Mouse (Mus musculus): ENCODE results near the gene Rasl12.

The Rasl12 gene

GRCm38 (mm10) chr9:65392638-65393364 lies 5.5 kb upstream of the Rasl12 start:
- peak; percentile 78 for DNase-seq (ENCODE audit: low read depth, low spot score)

- DNase-seq (ENCODE audit: low read depth, low spot score): no peak
These were observed 4.7 kb upstream of the Rasl12 start for GRCm38 (mm10) chr9:65393606-65394005.

- DNase-seq (ENCODE audit: low read depth, low spot score): no peak
These were observed 3.9 kb upstream of the Rasl12 start for GRCm38 (mm10) chr9:65394360-65394759.

- DNase-seq (ENCODE audit: low read depth, low spot score): no peak
These were observed 1.6 kb downstream of the Rasl12 start for GRCm38 (mm10) chr9:65399934-65400333.

- no peak for DNase-seq (ENCODE audit: low read depth, low spot score)
These were observed 6.3 kb downstream of the Rasl12 start for GRCm38 (mm10) chr9:65404331-65405183.

- no peak for DNase-seq (ENCODE audit: low read depth, low spot score)
These were observed 6.8 kb downstream of the Rasl12 start for GRCm38 (mm10) chr9:65405184-65405449.

GRCm38 (mm10) chr9:65407327-65407726 lies 9.0 kb downstream of the Rasl12 start:
- DNase-seq (ENCODE audit: low read depth, low spot score): no peak

GRCm38 (mm10) chr9:65407861-65408260 lies 9.6 kb downstream of the Rasl12 start:
- DNase-seq (ENCODE audit: low read depth, low spot score): no peak

- DNase-seq (ENCODE audit: low read depth, low spot score): no peak
These were observed 10.6 kb downstream of the Rasl12 start for GRCm38 (mm10) chr9:65408871-65409295.

- DNase-seq (ENCODE audit: low read depth, low spot score): no peak
These were observed 12.1 kb downstream of the Rasl12 start for GRCm38 (mm10) chr9:65410378-65410777.

- no peak for DNase-seq (ENCODE audit: low read depth, low spot score)
These were observed 13.0 kb downstream of the Rasl12 start for GRCm38 (mm10) chr9:65411326-65411725.

- DNase-seq (ENCODE audit: low read depth, low spot score): no peak
These were observed 19.4 kb downstream of the Rasl12 start for GRCm38 (mm10) chr9:65417738-65418137.

- DNase-seq (ENCODE audit: low read depth, low spot score): no peak
These were observed 21.3 kb downstream of the Rasl12 start for GRCm38 (mm10) chr9:65419633-65420032.

- no peak for DNase-seq (ENCODE audit: low read depth, low spot score)
These were observed 24.6 kb downstream of the Rasl12 start, which contains the start of gene Slc51b for GRCm38 (mm10) chr9:65422760-65423501. Gene Slc51b (minus strand): TSS chr9:65422955.

GRCm38 (mm10) chr9:65424393-65424792 lies 26.1 kb downstream of the Rasl12 start:
- DNase-seq (ENCODE audit: low read depth, low spot score): peak; percentile 29

GRCm38 (mm10) chr9:65427511-65427910 lies 29.2 kb downstream of the Rasl12 start:
- DNase-seq (ENCODE audit: low read depth, low spot score): no peak

- no peak for DNase-seq (ENCODE audit: low read depth, low spot score)
These were observed 29.7 kb downstream of the Rasl12 start for GRCm38 (mm10) chr9:65428003-65428402.

GRCm38 (mm10) chr9:65430401-65430800 lies 32.1 kb downstream of the Rasl12 start:
- no peak for DNase-seq (ENCODE audit: low read depth, low spot score)

- DNase-seq (ENCODE audit: low read depth, low spot score): peak; percentile 26
These were observed 32.6 kb downstream of the Rasl12 start for GRCm38 (mm10) chr9:65430921-65431320.

GRCm38 (mm10) chr9:65432236-65432635 lies 33.9 kb downstream of the Rasl12 start:
- DNase-seq (ENCODE audit: low read depth, low spot score): peak; percentile 81

GRCm38 (mm10) chr9:65434140-65434539 lies 35.8 kb downstream of the Rasl12 start:
- peak; percentile 89 for DNase-seq (ENCODE audit: low read depth, low spot score)

- DNase-seq (ENCODE audit: low read depth, low spot score): no peak
These were observed 36.9 kb downstream of the Rasl12 start for GRCm38 (mm10) chr9:65435211-65435610.
